In genomic region chr16:36929216-36929615, GRCm38 (mm10) we compare ENCODE assay signal across 13 mouse cellular contexts.
"Had no signal": no experiment of that assay in that cellular context is flagged by ENCODE, and none has a peak within 500 bp of the region (broad histone marks: within the 10 kb centered on the region; RNA-seq: fewer than 3 reads in every experiment).

No protein-coding gene starts in this region.

- H3K27me3 ChIP-seq: midbrain, embryonic 12.5 days; neural tube, embryonic 12.5 days had no signal

- H3K4me3 ChIP-seq: midbrain, embryonic 10.5 days; midbrain, embryonic 12.5 days; neural tube, embryonic 12.5 days had no signal

- DNase-seq: lung, adult 18-20 months; lung, embryonic 14.5 days; lung, postnatal 10 days; lung, postnatal 4 days; midbrain, embryonic 14.5 days; right cerebral cortex, postnatal 14 days; spleen, adult 18-20 months; thymus, adult 18-20 months; thymus, postnatal 14 days; thymus, postnatal 36 days had no signal

- H3K4me2 ChIP-seq: lung, embryonic 14.5 days; midbrain, embryonic 12.5 days; neural tube, embryonic 12.5 days had no signal
